Mouse (Mus musculus) midbrain, embryonic 14.5 days (tissue): ENCODE measurements around the gene Lbr. TPM values are rescaled to one million over a fixed set of nuclear protein-coding genes. Genes with fewer than 3 reads are reported as not detected.

ENCODE experiments used
- ATAC-seq: fragments of 200-750 bp; cut with Nextera tagmentation; 2 replicates; pipeline ENCODE4 v1.8.0; 2017; ENCODE audit warnings: moderate number of reproducible peaks, moderate library complexity; ENCODE audit not compliant: low FRiP score, low TSS enrichment
- DNase-seq: peaks from one replicate; pipeline ENCODE4 v3.0.0-alpha.2; 2015
- H3K27ac ChIP-seq: fragments of 300-500 bp; sonication (generic); replicated peaks from 2 replicates; pipeline ENCODE4 v1.5.1; 2014; ENCODE audit warnings: mild to moderate bottlenecking, low read depth, low read length, moderate library complexity
- H3K27me3 ChIP-seq: fragments of 300-500 bp; sonication (generic); 2 replicates; pipeline ENCODE4 v1.6.1; 2014; ENCODE audit warnings: low read length, control low read depth, mixed read lengths; ENCODE audit not compliant: control insufficient read depth, insufficient read depth
- H3K36me3 ChIP-seq: fragments of 300-500 bp; sonication (generic); 2 replicates; pipeline ENCODE4 v1.6.1; 2014; ENCODE audit warnings: low read length, control low read depth; ENCODE audit not compliant: control insufficient read depth, insufficient read depth
- H3K4me1 ChIP-seq: fragments of 300-500 bp; sonication (generic); 2 replicates; pipeline ENCODE4 v1.6.1; 2014; ENCODE audit warnings: mild to moderate bottlenecking, antibody characterized with exemption, low read length, control low read depth; ENCODE audit not compliant: control insufficient read depth, insufficient read depth
- H3K4me2 ChIP-seq: fragments of 300-500 bp; sonication (generic); 2 replicates; pipeline ENCODE4 v1.6.1; 2014; ENCODE audit warnings: mild to moderate bottlenecking, low read length, moderate library complexity
- H3K4me3 ChIP-seq: fragments of 300-500 bp; sonication (generic); replicated peaks from 2 replicates; pipeline ENCODE4 v1.5.1; 2014; ENCODE audit warnings: low read depth, low read length
- H3K9ac ChIP-seq: fragments of 300-500 bp; sonication (generic); replicated peaks from 2 replicates; pipeline ENCODE4 v1.6.1; 2014; ENCODE audit warnings: mild to moderate bottlenecking, low read length, moderate library complexity
- H3K9me3 ChIP-seq: fragments of 300-500 bp; sonication (generic); 2 replicates; pipeline ENCODE4 v1.6.1; 2016; ENCODE audit warnings: low read length, control low read depth, mixed read lengths; ENCODE audit not compliant: control insufficient read depth
- WGBS: fragments of 180-500 bp; shearing (Covaris S2); extraction: QIAGEN DNeasy Blood & Tissue Kit; methylation state at CpG from one replicate; pipeline ENCODE4 v1.1.7; 2014; 5-methylcytosine and 5-hydroxymethylcytosine counted together
- polyA plus RNA-seq: library from polyadenylated mRNA; unstranded; fragments of >200 nt; fragmentation: Nextera tagmentation; extraction: Ambion mirVana; gene quantifications from 2 replicates; pipeline ENCODE4 v1.2.1, GENCODE M21; 2014

The Lbr gene
- polyA plus RNA-seq, 1 experiment from 2014 or later = 43.3 TPM

DNA sequence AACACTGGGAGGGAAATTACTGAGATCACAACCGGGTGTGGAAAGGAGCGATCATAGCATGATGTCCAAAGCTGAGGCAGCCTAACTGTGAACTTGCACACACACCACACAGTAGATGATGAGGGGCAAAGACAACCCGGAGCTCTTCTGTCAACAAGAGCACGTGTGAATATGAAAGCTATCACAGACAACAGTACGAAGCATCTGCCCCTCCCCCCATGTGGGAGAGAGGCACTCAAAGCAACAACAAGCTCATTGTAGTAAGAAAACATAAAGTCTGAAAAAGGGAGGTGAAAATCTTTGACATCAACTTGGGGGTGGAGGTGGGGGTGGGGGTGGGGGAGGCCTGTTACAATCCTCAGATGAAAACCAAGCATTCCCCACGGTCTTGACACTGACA lies 9.7 kb downstream of the Lbr start:
- peaks cover 71% of the 10 kb centered on the region for H3K36me3 ChIP-seq
- no peak overlapping the region for H3K27ac ChIP-seq
- H3K27me3 ChIP-seq = no peaks in the 10 kb centered on the region
- no peak overlapping the region for H3K4me2 ChIP-seq
- H3K4me3 ChIP-seq = no peak overlapping the region
- H3K9me3 ChIP-seq = no peaks in the 10 kb centered on the region
- no peaks in the 10 kb centered on the region for H3K4me1 ChIP-seq
- 88% methylated on average over 6 of the region's 6 CpGs for WGBS
- no peak for DNase-seq
- ATAC-seq = no peak
- no peak overlapping the region for H3K9ac ChIP-seq

- H3K27me3 ChIP-seq = no peaks in the 10 kb centered on the region
- DNase-seq (no peak), ATAC-seq (no peak)
- no peak overlapping the region for H3K4me3 ChIP-seq
- H3K27ac ChIP-seq = no peak overlapping the region
- peaks cover 75% of the 10 kb centered on the region for H3K36me3 ChIP-seq
- no peaks in the 10 kb centered on the region for H3K4me1 ChIP-seq
- H3K4me2 ChIP-seq = no peak overlapping the region
- no peak overlapping the region for H3K9ac ChIP-seq
- 95% methylated on average over 5 of the region's 5 CpGs for WGBS
- no peaks in the 10 kb centered on the region for H3K9me3 ChIP-seq
Measured at GRCm38 (mm10) chr1:181832720-181833119, 10.1 kb downstream of the Lbr start.

DNA sequence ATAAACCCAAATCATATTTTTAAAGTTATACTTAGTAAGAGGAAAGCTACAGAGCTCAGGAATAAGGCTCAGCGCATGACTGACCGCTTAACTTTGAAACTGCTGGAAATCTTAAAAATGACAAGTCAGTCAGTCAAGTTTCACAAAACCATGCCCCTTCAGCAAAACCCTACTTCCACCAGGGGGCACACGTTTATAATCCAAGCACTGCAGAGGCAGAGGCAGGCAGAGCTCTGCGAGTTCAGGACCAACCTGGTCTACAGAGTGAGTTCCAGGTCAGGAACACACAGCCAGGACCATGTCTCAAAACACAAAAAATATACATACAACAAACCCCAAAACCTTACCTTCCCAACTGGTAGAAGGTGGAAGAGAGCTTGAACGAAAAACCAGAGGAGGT lies 14.5 kb downstream of the Lbr start:
- Histone ChIP-seq H3K4me2 (no peak overlapping the region), H3K4me3 (no peak overlapping the region), H3K9me3 (no peaks in the 10 kb centered on the region), H3K4me1 (no peaks in the 10 kb centered on the region), H3K36me3 (peaks cover 89% of the 10 kb centered on the region), H3K27me3 (no peaks in the 10 kb centered on the region), H3K27ac (no peak overlapping the region), H3K9ac (no peak overlapping the region)
- ATAC-seq (no peak), DNase-seq (no peak)
- WGBS = 92% methylated on average over 5 of the region's 5 CpGs

GRCm38 (mm10) chr1:181826716-181827115 lies 16.1 kb downstream of the Lbr start:
- H3K4me1 ChIP-seq = no peaks in the 10 kb centered on the region
- ATAC-seq = no peak

DNA sequence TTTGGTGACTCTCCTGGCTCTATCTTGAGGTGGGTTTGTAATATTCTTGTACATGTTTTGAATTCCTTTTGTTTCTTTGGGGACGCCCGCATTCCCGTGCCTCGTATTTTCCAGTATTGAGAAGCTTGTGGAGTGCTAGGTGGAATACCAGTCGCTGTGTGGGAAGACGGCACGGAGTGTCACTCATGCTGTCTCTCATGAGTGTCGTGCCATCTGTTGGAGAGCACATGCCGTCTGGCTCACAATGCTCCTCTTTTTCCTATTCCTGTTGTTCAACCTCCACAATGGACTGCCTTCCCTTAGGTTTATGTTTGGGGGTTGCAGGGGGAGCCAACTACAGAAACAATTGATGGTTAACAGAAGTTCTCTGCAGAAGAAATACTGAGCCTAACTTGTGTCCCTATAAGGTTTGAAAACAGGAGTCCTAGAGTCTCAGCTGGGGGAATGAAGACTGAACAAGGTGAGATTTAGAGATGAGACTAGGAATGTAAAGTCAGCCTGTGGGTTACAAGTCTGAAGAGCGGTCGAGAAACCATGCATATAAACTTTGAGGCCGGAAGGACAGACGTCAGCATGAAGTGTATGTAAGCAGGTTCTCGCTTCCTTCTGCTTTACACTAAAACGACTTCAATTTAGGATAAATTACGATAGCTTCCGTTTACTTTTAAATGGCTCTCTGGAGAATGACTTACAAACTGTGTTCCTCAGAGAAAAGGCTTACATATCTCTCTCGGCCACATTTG lies 31.2 kb downstream of the Lbr start:
- H3K9ac ChIP-seq = no peak overlapping the region

More at GRCm38 (mm10) chr1:181826716-181827115, 16.1 kb downstream of the Lbr start:
- Histone ChIP-seq H3K27ac (no peak overlapping the region), H3K4me3 (no peak overlapping the region), H3K27me3 (no peaks in the 10 kb centered on the region), H3K36me3 (peaks cover 87% of the 10 kb centered on the region), H3K9ac (no peak overlapping the region), H3K4me2 (no peak overlapping the region), H3K9me3 (no peaks in the 10 kb centered on the region)
- no peak for DNase-seq
- 96% methylated on average over 7 of the region's 7 CpGs for WGBS

GRCm38 (mm10) chr1:181800667-181801066 lies 42.2 kb downstream of the Lbr start:
- Histone ChIP-seq H3K4me2 (no peak overlapping the region), H3K27me3 (no peaks in the 10 kb centered on the region), H3K9me3 (no peaks in the 10 kb centered on the region), H3K27ac (no peak overlapping the region), H3K4me3 (no peak overlapping the region), H3K36me3 (no peaks in the 10 kb centered on the region), H3K9ac (no peak overlapping the region), H3K4me1 (no peaks in the 10 kb centered on the region)
- WGBS = 78% methylated on average over 4 of the region's 4 CpGs
- DNase-seq = no peak
- ATAC-seq = no peak

More for the DNA sequence above, 31.2 kb downstream of the Lbr start:
- Histone ChIP-seq H3K36me3 (peaks cover 24% of the 10 kb centered on the region), H3K27ac (no peak overlapping the region), H3K9me3 (no peaks in the 10 kb centered on the region), H3K4me3 (no peak overlapping the region), H3K4me2 (no peak overlapping the region), H3K4me1 (no peaks in the 10 kb centered on the region), H3K27me3 (no peaks in the 10 kb centered on the region)
- ATAC-seq (no peak), DNase-seq (no peak)
- WGBS = 91% methylated on average over 18 of the region's 18 CpGs

DNA sequence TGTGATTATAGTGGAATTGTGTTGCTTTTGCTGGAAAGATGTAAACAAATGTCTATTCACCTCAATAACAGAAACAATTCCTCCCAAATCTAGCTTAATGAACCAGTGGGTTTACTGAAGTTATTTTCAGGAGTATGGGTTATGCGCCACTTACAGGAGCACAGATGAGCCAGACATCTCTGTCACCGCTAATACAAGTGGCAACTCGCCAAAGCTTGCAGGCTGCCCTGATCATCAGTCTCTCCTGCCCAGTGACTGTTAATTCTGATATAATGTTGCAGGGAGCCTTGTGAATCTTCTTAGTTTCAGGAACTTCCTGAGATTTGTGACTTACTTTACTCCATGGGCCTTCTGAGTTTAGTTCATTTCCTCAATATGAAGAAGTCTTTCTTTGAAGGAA lies 42.9 kb downstream of the Lbr start:
- Histone ChIP-seq H3K4me1 (no peaks in the 10 kb centered on the region), H3K36me3 (no peaks in the 10 kb centered on the region), H3K4me3 (no peak overlapping the region), H3K9ac (no peak overlapping the region), H3K27me3 (no peaks in the 10 kb centered on the region), H3K27ac (no peak overlapping the region), H3K4me2 (no peak overlapping the region), H3K9me3 (no peaks in the 10 kb centered on the region)
- DNase-seq = no peak
- 92% methylated on average over 3 of the region's 3 CpGs for WGBS
- no peak for ATAC-seq

DNA sequence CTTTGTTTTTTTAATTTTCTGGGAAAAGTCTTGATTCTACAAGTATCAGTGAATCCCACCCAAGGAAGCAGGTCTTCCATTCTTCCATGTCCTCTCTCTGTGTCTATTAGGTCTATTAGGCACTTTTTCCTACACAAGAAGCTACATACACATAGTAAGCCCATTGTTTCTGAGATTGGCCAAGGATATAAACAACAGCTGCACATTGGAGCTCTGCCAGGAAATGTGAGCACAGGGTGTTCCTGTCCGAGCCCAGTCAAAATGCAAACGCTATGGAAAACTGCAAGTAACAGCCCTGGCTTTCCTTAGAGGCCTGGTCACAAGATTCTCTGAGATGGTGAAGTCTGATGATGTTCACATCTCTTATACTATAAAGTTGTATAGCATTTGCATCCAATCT lies 49.3 kb downstream of the Lbr start:
- H3K4me2 ChIP-seq = no peak overlapping the region
- H3K9me3 ChIP-seq = no peaks in the 10 kb centered on the region
- no peak overlapping the region for H3K27ac ChIP-seq
- 67% methylated on average over 2 of the region's 2 CpGs for WGBS
- DNase-seq (peak; percentile 15), ATAC-seq (no peak)
- H3K9ac ChIP-seq = no peak overlapping the region
- no peaks in the 10 kb centered on the region for H3K4me1 ChIP-seq
- no peak overlapping the region for H3K4me3 ChIP-seq
- H3K36me3 ChIP-seq = no peaks in the 10 kb centered on the region
- H3K27me3 ChIP-seq = no peaks in the 10 kb centered on the region

DNA sequence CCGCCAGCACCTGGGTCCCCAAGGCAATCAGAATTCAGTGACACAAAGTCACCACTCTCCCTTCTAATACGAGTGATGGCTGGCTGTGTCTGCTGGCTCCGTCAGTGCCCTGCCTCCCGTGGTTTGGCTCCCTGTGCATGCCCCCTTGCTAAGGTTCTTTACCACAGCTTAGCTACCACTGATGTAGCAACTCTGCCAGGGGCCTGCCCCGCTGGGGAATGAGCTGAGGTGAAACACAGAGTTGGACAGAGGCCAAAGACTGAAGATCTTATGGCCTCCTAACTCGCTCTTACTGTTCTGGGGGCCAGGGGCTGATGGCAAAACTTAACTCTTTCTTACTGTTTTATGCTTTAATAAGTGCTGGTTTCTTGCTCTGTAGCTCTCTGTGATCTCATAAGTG lies 52.9 kb downstream of the Lbr start:
- Histone ChIP-seq H3K4me3 (no peak overlapping the region), H3K27me3 (no peaks in the 10 kb centered on the region), H3K9ac (no peak overlapping the region), H3K4me1 (no peaks in the 10 kb centered on the region), H3K27ac (no peak overlapping the region), H3K36me3 (no peaks in the 10 kb centered on the region), H3K9me3 (no peaks in the 10 kb centered on the region), H3K4me2 (no peak overlapping the region)
- DNase-seq (no peak), ATAC-seq (no peak)
- WGBS = 57% methylated on average over 6 of the region's 6 CpGs
